Mouse (Mus musculus) myocyte (in vitro differentiated cells): ENCODE measurements around the gene Castor1.

Experiments
- CEBPB ChIP-seq: IDR thresholded peaks from 2 replicates; pipeline ENCODE4 v1.6.1; 2011; ENCODE audit warnings: mild to moderate bottlenecking, moderate library complexity; ENCODE audit not compliant: poor library complexity, insufficient read depth, severe bottlenecking
- E2F4 ChIP-seq: IDR thresholded peaks from one replicate; pipeline ENCODE4 v1.6.1; 2011; ENCODE audit warnings: mild to moderate bottlenecking, control low read depth, moderate library complexity; ENCODE audit not compliant: insufficient read depth
- MAX ChIP-seq: IDR thresholded peaks from one replicate; pipeline ENCODE4 v1.6.1; 2011; ENCODE audit warnings: low read depth, mild to moderate bottlenecking, control low read depth
- MYOD1 ChIP-seq, 3 experiments: IDR thresholded peaks; one replicate each; pipeline ENCODE4 v1.6.1; 2011; ENCODE audit warnings: control low read depth in 2 of 3, low read depth in 2 of 3, mild to moderate bottlenecking in 2 of 3, moderate library complexity in 1 of 3; ENCODE audit not compliant: insufficient read length in 2 of 3, control insufficient read depth in 1 of 3
- MYOG ChIP-seq, 3 experiments: IDR thresholded peaks; one replicate each; pipeline ENCODE4 v1.6.1; 2011; ENCODE audit warnings: control low read depth in 2 of 3, low read depth in 2 of 3, mild to moderate bottlenecking in 2 of 3; ENCODE audit not compliant: insufficient read length in 2 of 3, control insufficient read depth in 1 of 3, insufficient read depth in 1 of 3
- POLR2A ChIP-seq: IDR thresholded peaks from one replicate; pipeline ENCODE4 v1.6.1; 2011; ENCODE audit warnings: low read depth, mild to moderate bottlenecking, control low read depth, moderate library complexity; ENCODE audit not compliant: insufficient read length
- POLR2AphosphoS2 ChIP-seq: IDR thresholded peaks from one replicate; pipeline ENCODE4 v1.6.1; 2011; ENCODE audit warnings: low read depth, control low read depth; ENCODE audit not compliant: insufficient read length
- TCF12 ChIP-seq: IDR thresholded peaks from one replicate; pipeline ENCODE4 v1.6.1; 2011; ENCODE audit warnings: mild to moderate bottlenecking, control low read depth; ENCODE audit not compliant: poor library complexity, insufficient read depth, severe bottlenecking
- USF1 ChIP-seq: IDR thresholded peaks from one replicate; pipeline ENCODE4 v1.6.1; 2011; ENCODE audit warnings: low read depth, mild to moderate bottlenecking, control low read depth, moderate library complexity

- TF ChIP-seq TCF12 (no peak), POLR2A (no peak), USF1 (no peak), MAX (no peak), CEBPB (no peak), E2F4 (no peak), MYOG (IDR thresholded peaks at IDR 0.05; ENCODE audit: control insufficient read depth in 1 of 3, insufficient read depth in 1 of 3, insufficient read length in 2 of 3, low read depth in 2 of 3) (no peak), MYOD1 (IDR thresholded peaks at IDR 0.05; ENCODE audit: control insufficient read depth in 1 of 3, insufficient read length in 2 of 3, low read depth in 2 of 3) (no peak), POLR2AphosphoS2 (no peak)
Observed at GRCm38 (mm10) chr11:4267202-4267578, 49.2 kb downstream of the Castor1 start.
